Comparison of ENCODE assay signal across 35 mouse cellular contexts in the genomic region with DNA sequence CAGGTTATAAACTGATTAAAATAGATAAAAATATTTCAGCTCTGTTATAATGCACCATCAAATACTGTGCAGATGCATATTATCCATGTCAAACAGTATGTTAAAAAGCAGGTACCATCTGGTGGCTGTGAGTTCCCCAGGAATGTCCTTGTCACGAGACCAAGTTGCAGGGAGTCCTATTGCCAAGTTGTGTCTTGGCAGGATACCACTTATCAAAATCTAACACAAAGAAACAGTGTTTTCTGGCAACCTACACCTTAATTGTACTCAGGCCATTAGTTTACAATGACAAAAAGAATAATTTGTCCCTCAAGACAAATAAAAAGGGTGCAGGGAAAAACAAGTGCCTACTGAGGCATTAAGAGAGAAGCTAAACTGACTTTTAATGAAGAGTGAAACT. TPM values are rescaled to one million over a fixed set of nuclear protein-coding genes. Genes with fewer than 3 reads are reported as not detected.
DNase-seq lines count a peak whose midpoint lies in the region; ATAC-seq and TF ChIP-seq lines count a peak whose summit lies in the region.
"Had no signal": no experiment of that assay in that cellular context is flagged by ENCODE, and none has a peak within 500 bp of the region (broad histone marks: within the 10 kb centered on the region; RNA-seq: fewer than 3 reads in every experiment).

No protein-coding gene starts in this region.

- H3K9me3 ChIP-seq in forebrain, embryonic 14.5 days (replicated peaks; ENCODE audit: control insufficient read depth, low read length): no peaks in the 10 kb centered on the region
- no peaks in the 10 kb centered on the region for H3K9me3 ChIP-seq in forebrain, postnatal 0 days (ENCODE audit: low read length)
- H3K9me3 ChIP-seq in intestine, postnatal 0 days (ENCODE audit: control insufficient read depth): no peaks in the 10 kb centered on the region
- H3K9me3 ChIP-seq: embryonic facial prominence, embryonic 12.5 days; intestine, embryonic 15.5 days; limb, embryonic 15.5 days; liver, embryonic 15.5 days; lung, embryonic 15.5 days; midbrain, embryonic 15.5 days had no signal

- H3K27me3 ChIP-seq in forebrain, embryonic 14.5 days (replicated peaks; ENCODE audit: control insufficient read depth, insufficient read depth, low read length): no peaks in the 10 kb centered on the region
- no peaks in the 10 kb centered on the region for H3K27me3 ChIP-seq in forebrain, postnatal 0 days (ENCODE audit: insufficient read depth, low read length)
- H3K27me3 ChIP-seq in intestine, postnatal 0 days (replicated peaks; ENCODE audit: control insufficient read depth, insufficient read depth, low read length): no peaks in the 10 kb centered on the region
- H3K27me3 ChIP-seq: embryonic facial prominence, embryonic 12.5 days; intestine, embryonic 15.5 days; limb, embryonic 15.5 days; liver, embryonic 15.5 days; lung, embryonic 15.5 days; midbrain, embryonic 15.5 days had no signal

- 30% methylated on average over 1 of the region's 1 CpGs for WGBS in forebrain, embryonic 14.5 days
- 24% methylated on average over 1 of the region's 1 CpGs for WGBS in forebrain, postnatal 0 days
- 66% methylated on average over 1 of the region's 1 CpGs for WGBS in intestine, postnatal 0 days

- no peak overlapping the region for H3K27ac ChIP-seq in forebrain, embryonic 14.5 days (ENCODE audit: low read depth, low read length)
- no peak overlapping the region for H3K27ac ChIP-seq in forebrain, postnatal 0 days (ENCODE audit: low read depth, low read length)
- H3K27ac ChIP-seq in intestine, postnatal 0 days (ENCODE audit: low read depth, low read length): no peak overlapping the region
- H3K27ac ChIP-seq: embryonic facial prominence, embryonic 12.5 days; gastrocnemius, adult 2 months; hindbrain, embryonic 14.5 days; intestine, embryonic 15.5 days; limb, embryonic 15.5 days; liver, embryonic 15.5 days; lung, embryonic 15.5 days; midbrain, embryonic 15.5 days had no signal

- ATAC-seq in forebrain, embryonic 14.5 days: no peak
- no peak for ATAC-seq in forebrain, postnatal 0 days
- ATAC-seq in intestine, postnatal 0 days: no peak
- ATAC-seq: CD4-positive, CD25-positive, alpha-beta regulatory T cell, adult 4 months; intestine, embryonic 15.5 days; midbrain, embryonic 15.5 days had no signal

- DNase-seq in forebrain, embryonic 14.5 days (ENCODE audit: low spot score): peak; percentile 26
- no peak for DNase-seq in forebrain, postnatal 0 days
- DNase-seq in retina, postnatal 1 day: peak; percentile 0
- no peak for DNase-seq in retina, embryonic 14.5 days (ENCODE audit: low spot score)
- DNase-seq in cerebellum, adult 9-10 months: peak; percentile 62
- no peak for DNase-seq in urinary bladder, postnatal 25 days (ENCODE audit: low spot score)
- no peak for DNase-seq in yolk sac, embryonic 10.5 days (ENCODE audit: low spot score)
- DNase-seq: gastrocnemius, adult 2 months; kidney, adult 9 months; kidney, postnatal 14 days; left cerebral cortex, postnatal 4 days; lung, postnatal 4 days; thymus, adult 2 months had no signal

- H3K36me3 ChIP-seq in forebrain, embryonic 14.5 days (ENCODE audit: control insufficient read depth, insufficient read depth, low read length): no peaks in the 10 kb centered on the region
- no peaks in the 10 kb centered on the region for H3K36me3 ChIP-seq in forebrain, postnatal 0 days (ENCODE audit: insufficient read depth)
- no peaks in the 10 kb centered on the region for H3K36me3 ChIP-seq in intestine, postnatal 0 days (ENCODE audit: control insufficient read depth, insufficient read depth)
- H3K36me3 ChIP-seq: embryonic facial prominence, embryonic 12.5 days; intestine, embryonic 15.5 days; limb, embryonic 15.5 days; liver, embryonic 15.5 days; lung, embryonic 15.5 days; midbrain, embryonic 15.5 days had no signal

- no peak overlapping the region for H3K9ac ChIP-seq in forebrain, embryonic 14.5 days (ENCODE audit: low read length)
- H3K9ac ChIP-seq in forebrain, postnatal 0 days: no peak overlapping the region
- no peak overlapping the region for H3K9ac ChIP-seq in intestine, postnatal 0 days (ENCODE audit: low read depth, low read length)
- H3K9ac ChIP-seq: embryonic facial prominence, embryonic 12.5 days; hindbrain, embryonic 14.5 days; intestine, embryonic 15.5 days; limb, embryonic 15.5 days; liver, embryonic 15.5 days; lung, embryonic 15.5 days; midbrain, embryonic 15.5 days had no signal

- no peak overlapping the region for H3K4me3 ChIP-seq in forebrain, embryonic 14.5 days (ENCODE audit: low read depth, low read length)
- no peak overlapping the region for H3K4me3 ChIP-seq in forebrain, postnatal 0 days (ENCODE audit: low read depth, low read length)
- H3K4me3 ChIP-seq in intestine, postnatal 0 days (ENCODE audit: low read depth, low read length): no peak overlapping the region
- H3K4me3 ChIP-seq: embryonic facial prominence, embryonic 12.5 days; gastrocnemius, adult 2 months; intestine, embryonic 15.5 days; limb, embryonic 15.5 days; liver, embryonic 15.5 days; lung, embryonic 15.5 days; midbrain, embryonic 15.5 days had no signal

- TF ChIP-seq CTCF in forebrain, postnatal 0 days (IDR thresholded peaks at IDR 0.05; ENCODE audit: low read depth): no peak
- TF ChIP-seq CTCF in intestine, postnatal 0 days (IDR thresholded peaks at IDR 0.05; ENCODE audit: low read depth): no peak

- H3K4me2 ChIP-seq in forebrain, embryonic 14.5 days (ENCODE audit: low read length): no peak overlapping the region
- H3K4me2 ChIP-seq in forebrain, postnatal 0 days (ENCODE audit: low read depth): no peak overlapping the region
- no peak overlapping the region for H3K4me2 ChIP-seq in intestine, postnatal 0 days (replicated peaks; ENCODE audit: low read depth)
- H3K4me2 ChIP-seq: embryonic facial prominence, embryonic 12.5 days; hindbrain, embryonic 14.5 days; intestine, embryonic 15.5 days; limb, embryonic 15.5 days; liver, embryonic 15.5 days; lung, embryonic 15.5 days; midbrain, embryonic 15.5 days had no signal

- H3K4me1 ChIP-seq in forebrain, embryonic 14.5 days (ENCODE audit: control insufficient read depth, insufficient read depth, low read length): no peaks in the 10 kb centered on the region
- no peaks in the 10 kb centered on the region for H3K4me1 ChIP-seq in forebrain, postnatal 0 days (ENCODE audit: insufficient read depth)
- no peaks in the 10 kb centered on the region for H3K4me1 ChIP-seq in intestine, postnatal 0 days (replicated peaks; ENCODE audit: control insufficient read depth, insufficient read depth, low read length)
- H3K4me1 ChIP-seq: embryonic facial prominence, embryonic 12.5 days; intestine, embryonic 15.5 days; limb, embryonic 15.5 days; liver, embryonic 15.5 days; lung, embryonic 15.5 days; midbrain, embryonic 15.5 days had no signal

RNA-seq across cellular contexts. Expression of gene Olfr437, which starts 3.6 kb away (rescaled TPM):
- polyA plus RNA-seq in forebrain, embryonic 14.5 days (2014; fragmentation: Nextera tagmentation; extraction: Ambion mirVana): not detected in 2 replicates
- not detected in 2 replicates for total RNA-seq in forebrain, postnatal 0 days (2014; rRNA removed)
- polyA plus RNA-seq in forebrain, postnatal 0 days (2015; fragmentation: Nextera tagmentation; extraction: Ambion mirVana): not detected in 2 replicates
- not detected in 2 replicates for polyA plus RNA-seq in intestine, postnatal 0 days (2015; fragmentation: Nextera tagmentation; extraction: Ambion mirVana)
- total RNA-seq: adrenal gland, postnatal 4 days; gastrocnemius, adult 2 months; gastrocnemius, postnatal 4 days; heart, adult 8-10 months; heart, postnatal 25 days; layer of hippocampus, adult 18-20 months; layer of hippocampus, postnatal 14 days; left cerebral cortex, adult 8-10 months; left cerebral cortex, postnatal 4 days; megakaryocyte-erythroid progenitor cell, adult 5-6 weeks had no signal
- polyA plus RNA-seq: CD4-positive, CD25-positive, alpha-beta regulatory T cell, adult 4 months; embryonic facial prominence, embryonic 12.5 days; heart, embryonic 14.5 days; hindbrain, embryonic 14.5 days; intestine, embryonic 15.5 days; limb, embryonic 15.5 days; liver, embryonic 15.5 days; lung, embryonic 15.5 days; midbrain, embryonic 15.5 days; neural tube, embryonic 14.5 days; small intestine, adult 2 months; stomach, embryonic 16.5 days; thymus, adult 2 months; urinary bladder, adult 2 months had no signal

RNA-seq across cellular contexts. Expression of gene Olfr13, which starts 12.4 kb away (rescaled TPM):
- polyA plus RNA-seq in forebrain, embryonic 14.5 days (2014; fragmentation: Nextera tagmentation; extraction: Ambion mirVana): not detected in 2 replicates
- total RNA-seq in forebrain, postnatal 0 days (2014; rRNA removed): not detected in 2 replicates
- not detected in 2 replicates for polyA plus RNA-seq in forebrain, postnatal 0 days (2015; fragmentation: Nextera tagmentation; extraction: Ambion mirVana)
- not detected in 2 replicates for polyA plus RNA-seq in intestine, postnatal 0 days (2015; fragmentation: Nextera tagmentation; extraction: Ambion mirVana)
- total RNA-seq: adrenal gland, postnatal 4 days; gastrocnemius, adult 2 months; gastrocnemius, postnatal 4 days; heart, adult 8-10 months; heart, postnatal 25 days; layer of hippocampus, adult 18-20 months; layer of hippocampus, postnatal 14 days; left cerebral cortex, adult 8-10 months; left cerebral cortex, postnatal 4 days; megakaryocyte-erythroid progenitor cell, adult 5-6 weeks had no signal
- polyA plus RNA-seq: CD4-positive, CD25-positive, alpha-beta regulatory T cell, adult 4 months; embryonic facial prominence, embryonic 12.5 days; heart, embryonic 14.5 days; hindbrain, embryonic 14.5 days; intestine, embryonic 15.5 days; limb, embryonic 15.5 days; liver, embryonic 15.5 days; lung, embryonic 15.5 days; midbrain, embryonic 15.5 days; neural tube, embryonic 14.5 days; small intestine, adult 2 months; stomach, embryonic 16.5 days; urinary bladder, adult 2 months had no signal

RNA-seq across cellular contexts. Expression of gene Olfr237-ps1, which starts 13.1 kb away (rescaled TPM):
- not detected in 2 replicates for polyA plus RNA-seq in forebrain, embryonic 14.5 days (2014; fragmentation: Nextera tagmentation; extraction: Ambion mirVana)
- total RNA-seq in forebrain, postnatal 0 days (2014; rRNA removed): 0.15 and 0.19 TPM in 2 replicates
- polyA plus RNA-seq in forebrain, postnatal 0 days (2015; fragmentation: Nextera tagmentation; extraction: Ambion mirVana): not detected in 2 replicates
- not detected in 2 replicates for polyA plus RNA-seq in intestine, postnatal 0 days (2015; fragmentation: Nextera tagmentation; extraction: Ambion mirVana)
- total RNA-seq: adrenal gland, postnatal 4 days; gastrocnemius, adult 2 months; gastrocnemius, postnatal 4 days; heart, adult 8-10 months; heart, postnatal 25 days; layer of hippocampus, adult 18-20 months; layer of hippocampus, postnatal 14 days; left cerebral cortex, adult 8-10 months; megakaryocyte-erythroid progenitor cell, adult 5-6 weeks had no signal
- polyA plus RNA-seq: CD4-positive, CD25-positive, alpha-beta regulatory T cell, adult 4 months; embryonic facial prominence, embryonic 12.5 days; heart, embryonic 14.5 days; hindbrain, embryonic 14.5 days; intestine, embryonic 15.5 days; limb, embryonic 15.5 days; liver, embryonic 15.5 days; lung, embryonic 15.5 days; midbrain, embryonic 15.5 days; neural tube, embryonic 14.5 days; small intestine, adult 2 months; stomach, embryonic 16.5 days; thymus, adult 2 months; urinary bladder, adult 2 months had no signal

RNA-seq across cellular contexts. Expression of gene Olfr435, which starts 37.4 kb away (rescaled TPM):
- not detected in 2 replicates for polyA plus RNA-seq in forebrain, embryonic 14.5 days (2014; fragmentation: Nextera tagmentation; extraction: Ambion mirVana)
- total RNA-seq in forebrain, postnatal 0 days (2014; rRNA removed): not detected in 2 replicates
- not detected in 2 replicates for polyA plus RNA-seq in forebrain, postnatal 0 days (2015; fragmentation: Nextera tagmentation; extraction: Ambion mirVana)
- polyA plus RNA-seq in intestine, postnatal 0 days (2015; fragmentation: Nextera tagmentation; extraction: Ambion mirVana): not detected in 2 replicates
- total RNA-seq: adrenal gland, postnatal 4 days; gastrocnemius, adult 2 months; gastrocnemius, postnatal 4 days; heart, adult 8-10 months; heart, postnatal 25 days; layer of hippocampus, adult 18-20 months; layer of hippocampus, postnatal 14 days; left cerebral cortex, adult 8-10 months; left cerebral cortex, postnatal 4 days; megakaryocyte-erythroid progenitor cell, adult 5-6 weeks had no signal
- polyA plus RNA-seq: CD4-positive, CD25-positive, alpha-beta regulatory T cell, adult 4 months; embryonic facial prominence, embryonic 12.5 days; heart, embryonic 14.5 days; hindbrain, embryonic 14.5 days; intestine, embryonic 15.5 days; limb, embryonic 15.5 days; liver, embryonic 15.5 days; lung, embryonic 15.5 days; midbrain, embryonic 15.5 days; neural tube, embryonic 14.5 days; small intestine, adult 2 months; stomach, embryonic 16.5 days; thymus, adult 2 months; urinary bladder, adult 2 months had no signal

RNA-seq across cellular contexts. Expression of gene Olfr434, which starts 53.3 kb away (rescaled TPM):
- not detected in 2 replicates for polyA plus RNA-seq in forebrain, embryonic 14.5 days (2014; fragmentation: Nextera tagmentation; extraction: Ambion mirVana)
- not detected in 2 replicates for total RNA-seq in forebrain, postnatal 0 days (2014; rRNA removed)
- not detected in 2 replicates for polyA plus RNA-seq in forebrain, postnatal 0 days (2015; fragmentation: Nextera tagmentation; extraction: Ambion mirVana)
- polyA plus RNA-seq in intestine, postnatal 0 days (2015; fragmentation: Nextera tagmentation; extraction: Ambion mirVana): not detected in 2 replicates
- total RNA-seq: adrenal gland, postnatal 4 days; gastrocnemius, adult 2 months; gastrocnemius, postnatal 4 days; heart, adult 8-10 months; heart, postnatal 25 days; layer of hippocampus, adult 18-20 months; layer of hippocampus, postnatal 14 days; left cerebral cortex, adult 8-10 months; left cerebral cortex, postnatal 4 days; megakaryocyte-erythroid progenitor cell, adult 5-6 weeks had no signal
- polyA plus RNA-seq: CD4-positive, CD25-positive, alpha-beta regulatory T cell, adult 4 months; embryonic facial prominence, embryonic 12.5 days; heart, embryonic 14.5 days; hindbrain, embryonic 14.5 days; intestine, embryonic 15.5 days; limb, embryonic 15.5 days; liver, embryonic 15.5 days; lung, embryonic 15.5 days; midbrain, embryonic 15.5 days; neural tube, embryonic 14.5 days; small intestine, adult 2 months; stomach, embryonic 16.5 days; thymus, adult 2 months; urinary bladder, adult 2 months had no signal

Comparison
In these comparisons a context has a peak if more than half of its experiments do, and no peak if none do; other contexts are left out.
1. DNase-seq: peak in forebrain, embryonic 14.5 days (single experiment), retina, postnatal 1 day (single experiment) and cerebellum, adult 9-10 months (single experiment); none in forebrain, postnatal 0 days (single experiment), retina, embryonic 14.5 days (single experiment), urinary bladder, postnatal 25 days (single experiment) and yolk sac, embryonic 10.5 days (single experiment).